Mouse (Mus musculus): ENCODE measurements at regions not wholly inside any gene's neighbourhood (a gene's known extent, or its start where the extent isn't known, plus 50 kb on each side); places are given as distances from the start of the nearest gene placed in this dataset.

- DNase-seq = peak; percentile 8 to 20
Observed at GRCm38 (mm10) chr3:78412669-78413419, 873.5 kb downstream of the Rapgef2 start.

DNA sequence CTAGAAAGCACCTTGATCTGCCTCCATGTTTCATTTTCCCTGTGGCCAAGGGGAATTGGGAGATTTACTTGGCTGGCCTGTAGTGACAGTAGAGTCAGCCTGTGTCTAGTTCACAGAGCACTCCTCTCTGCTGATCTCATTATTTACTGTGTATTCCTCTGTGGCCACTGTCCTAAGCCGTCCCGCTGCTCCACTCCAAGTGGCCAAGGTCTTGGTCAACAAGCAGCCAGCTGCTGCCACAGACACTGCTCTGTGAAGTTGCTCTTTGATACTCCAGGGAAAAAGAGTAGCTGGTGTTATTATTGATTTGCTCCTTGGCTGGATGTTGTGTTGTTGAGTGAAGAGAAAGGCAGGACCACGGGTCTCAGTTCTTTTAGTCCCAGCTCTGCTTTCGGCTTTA is 874.9 kb downstream of the Rapgef2 start:
- no peak for DNase-seq

DNA sequence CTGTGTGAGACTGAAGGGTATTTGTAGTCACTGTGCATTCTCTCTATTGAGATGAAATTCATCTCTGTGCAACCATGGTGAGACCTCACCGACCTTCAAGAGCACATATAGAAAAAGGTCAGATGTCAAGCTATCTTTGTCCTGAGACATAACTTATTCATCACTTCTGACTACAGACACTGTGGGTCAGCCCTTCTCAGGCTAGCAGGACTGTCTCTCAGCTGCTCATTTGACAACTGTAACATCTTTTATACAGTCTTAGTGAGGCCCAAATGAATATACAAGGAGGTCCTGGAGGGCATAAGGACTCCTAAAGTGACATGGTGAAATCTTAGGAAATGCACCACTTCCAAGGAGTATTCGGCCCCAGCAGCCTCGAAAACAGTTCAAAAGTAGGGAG is 877.1 kb downstream of the Rapgef2 start:
- no peak for DNase-seq

GRCm38 (mm10) chr3:78405760-78406467 is 880.4 kb downstream of the Rapgef2 start:
- no peak for DNase-seq

GRCm38 (mm10) chr3:78358377-78358776 is 927.9 kb downstream of the Rapgef2 start:
- DNase-seq = peak; percentile 9

DNA sequence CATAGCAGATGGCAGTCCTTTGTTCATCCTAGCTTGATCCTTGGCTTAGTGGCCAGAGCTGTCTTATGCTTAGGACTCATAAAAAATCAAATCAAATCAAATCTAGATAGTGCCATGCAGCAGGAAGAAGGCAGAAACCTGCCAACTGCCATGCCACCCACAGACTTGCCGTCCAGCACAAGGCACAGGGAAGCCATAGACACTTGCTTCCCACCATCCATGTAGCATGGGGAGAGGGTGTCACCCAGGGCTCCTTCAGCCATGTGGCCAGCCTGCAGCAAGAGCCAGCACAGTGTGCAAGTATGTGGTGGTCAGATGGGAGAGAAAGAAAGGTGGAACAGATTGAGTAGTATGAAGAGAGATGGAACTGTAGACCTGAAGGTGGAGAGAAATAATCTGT is 946.4 kb downstream of the Rapgef2 start:
- DNase-seq = no peak

DNA sequence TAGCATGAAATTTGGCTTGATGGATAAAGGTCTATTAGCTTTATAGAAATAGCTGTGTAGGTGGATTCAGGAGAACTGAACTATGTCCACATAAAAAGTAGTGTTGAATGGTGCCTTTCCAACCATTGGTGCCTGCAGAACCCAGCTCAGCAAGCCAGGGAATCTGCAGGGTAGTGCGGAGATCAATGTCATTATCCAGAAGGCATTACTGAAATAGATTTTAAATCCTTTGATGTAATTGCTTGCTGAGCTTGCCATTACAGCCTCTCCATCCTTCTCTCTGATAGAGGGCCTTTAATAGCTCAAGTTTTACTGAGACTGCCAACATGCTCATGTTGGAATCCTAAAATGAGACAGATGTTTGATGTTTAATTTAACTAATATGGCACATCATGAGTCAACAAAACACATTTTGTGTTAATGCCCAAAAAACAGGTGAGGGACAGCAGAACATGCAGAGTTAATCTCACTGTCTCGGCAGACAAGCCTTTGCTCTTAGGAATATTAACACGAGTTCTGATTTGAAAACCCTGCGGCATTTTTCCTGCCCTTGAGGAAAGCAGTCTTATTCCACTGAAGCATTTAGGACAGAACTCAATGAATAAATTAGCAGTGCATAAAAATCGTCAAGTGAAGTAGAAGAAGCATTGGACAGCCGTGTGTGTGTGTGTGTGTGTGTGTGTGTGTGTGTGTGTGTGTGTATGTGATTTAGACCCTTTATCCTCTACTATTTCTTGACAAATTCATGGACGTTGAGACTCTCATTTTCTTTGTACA is 974.5 kb downstream of the Rapgef2 start:
- no peak for DNase-seq

DNA sequence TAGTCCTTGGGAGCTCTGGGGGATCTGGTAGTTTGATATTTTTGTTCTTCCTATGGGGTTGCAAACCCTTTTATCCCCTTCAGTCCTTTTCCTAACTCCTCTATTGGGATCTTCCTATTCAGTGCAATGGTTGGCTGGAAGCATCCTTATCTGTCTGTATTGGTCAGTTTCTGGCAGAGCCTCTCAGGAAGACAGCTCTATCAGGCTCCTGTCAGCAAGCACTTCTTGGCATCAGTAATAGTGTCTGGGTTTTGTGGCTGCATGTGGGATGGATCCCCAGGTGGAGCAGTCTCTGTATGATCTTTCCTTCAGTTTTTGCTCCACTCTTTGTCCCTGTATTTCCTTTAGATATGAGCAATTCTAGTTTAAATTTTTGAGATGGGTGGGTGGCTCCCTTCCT is 985.8 kb downstream of the Rapgef2 start:
- no peak for DNase-seq

DNA sequence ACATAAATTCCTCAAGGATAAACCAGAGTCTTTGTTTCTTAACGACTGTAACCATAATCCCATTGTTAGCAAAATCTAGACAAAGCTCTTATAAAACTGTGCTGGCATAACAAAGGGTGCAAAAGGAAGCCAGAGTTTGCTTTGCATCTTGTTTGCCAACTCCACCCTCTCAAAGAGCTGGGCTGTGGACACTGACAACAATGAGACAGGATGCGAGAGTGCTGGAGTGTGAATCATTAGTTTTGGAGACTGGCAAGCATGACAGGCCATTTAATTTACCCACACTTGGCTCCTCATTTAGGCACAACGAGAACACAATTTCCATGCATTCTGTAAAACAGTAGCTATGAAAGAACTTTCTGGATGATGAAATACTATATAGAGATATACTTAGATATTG is 994.4 kb downstream of the Rapgef2 start:
- no peak for DNase-seq

GRCm38 (mm10) chr3:78284071-78284470 is 1002.2 kb downstream of the Rapgef2 start:
- no peak for DNase-seq

- DNase-seq = no peak
Observed at GRCm38 (mm10) chr3:78236920-78237319, 1049.4 kb downstream of the Rapgef2 start.

DNA sequence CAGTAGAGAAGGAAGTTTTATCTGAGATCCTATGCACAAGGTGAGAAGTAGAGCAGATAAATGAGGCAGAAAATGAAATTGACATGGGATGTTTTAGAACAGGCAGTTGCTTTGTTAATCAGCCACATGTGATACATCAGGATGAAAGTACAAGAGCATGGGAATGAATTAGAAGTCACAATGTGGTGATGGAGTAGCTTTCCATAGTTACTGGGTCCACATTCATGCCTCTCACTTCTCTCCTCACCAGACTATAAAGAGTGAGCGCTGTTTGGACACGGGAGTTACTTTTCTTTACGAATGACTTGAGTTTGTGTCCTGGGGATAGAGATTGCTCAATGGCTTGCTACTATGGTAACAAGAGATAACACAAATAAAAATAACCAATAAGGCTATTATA is 1076.6 kb downstream of the Rapgef2 start:
- DNase-seq = no peak

- DNase-seq = no peak
Observed at GRCm38 (mm10) chr3:78162601-78163000, 1123.7 kb downstream of the Rapgef2 start.

GRCm38 (mm10) chr3:78158450-78158849 is 1127.9 kb downstream of the Rapgef2 start:
- DNase-seq = no peak
